In the genomic region with DNA sequence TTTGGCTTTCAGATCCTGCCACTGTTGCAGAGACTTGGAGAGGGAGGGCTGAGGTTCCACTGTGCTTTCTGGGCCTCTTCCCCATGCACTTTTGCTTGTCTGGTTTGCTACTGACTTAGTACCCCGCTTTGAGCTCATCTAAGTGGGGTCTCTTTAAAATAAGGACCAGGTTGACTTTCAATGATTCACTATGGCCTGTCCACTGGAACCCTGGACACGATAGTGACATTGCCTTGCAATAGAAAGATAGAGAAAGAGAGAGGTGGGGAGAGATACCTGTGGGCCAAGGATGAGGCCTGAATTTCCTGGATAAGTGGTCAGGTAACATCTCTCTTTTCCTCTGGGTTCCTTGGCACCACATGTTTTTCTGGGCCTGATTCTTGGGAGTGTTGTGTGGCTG, we compare ENCODE assay signal across 12 mouse cellular contexts. TPM values are rescaled to one million over a fixed set of nuclear protein-coding genes. Genes with fewer than 3 reads are reported as not detected.
DNase-seq lines count a peak whose midpoint lies in the region; ATAC-seq lines count a peak whose summit lies in the region.
"Had no signal": no experiment of that assay in that cellular context is flagged by ENCODE, and none has a peak within 500 bp of the region (broad histone marks: within the 10 kb centered on the region; RNA-seq: fewer than 3 reads in every experiment).

No protein-coding gene starts in this region.

- no peak for ATAC-seq in kidney, embryonic 15.5 days (replicated peaks; ENCODE audit: low FRiP score)
- ATAC-seq in embryonic facial prominence, embryonic 15.5 days (ENCODE audit: insufficient number of reproducible peaks, low FRiP score, low TSS enrichment, low read depth): no peak
- no peak for ATAC-seq in hindbrain, embryonic 15.5 days (ENCODE audit: low FRiP score, low read depth)
- no peak for ATAC-seq in neural tube, embryonic 12.5 days (ENCODE audit: low FRiP score, low read depth)
- ATAC-seq in megakaryocyte progenitor cell, adult 5-6 weeks (replicated peaks; ENCODE audit: poor library complexity): no peak

- H3K9me3 ChIP-seq in kidney, embryonic 15.5 days (replicated peaks): no peaks in the 10 kb centered on the region
- no peaks in the 10 kb centered on the region for H3K9me3 ChIP-seq in embryonic facial prominence, embryonic 15.5 days (replicated peaks)
- H3K9me3 ChIP-seq in hindbrain, embryonic 15.5 days: no peaks in the 10 kb centered on the region
- no peaks in the 10 kb centered on the region for H3K9me3 ChIP-seq in neural tube, embryonic 12.5 days

- H3K4me1 ChIP-seq in kidney, embryonic 15.5 days: peaks cover 17% of the 10 kb centered on the region
- peaks cover 11% of the 10 kb centered on the region; the same call in 1 of the 2 replicates for H3K4me1 ChIP-seq in embryonic facial prominence, embryonic 15.5 days
- peaks cover 31% of the 10 kb centered on the region for H3K4me1 ChIP-seq in hindbrain, embryonic 15.5 days (replicated peaks)
- H3K4me1 ChIP-seq in neural tube, embryonic 12.5 days: peaks cover 33% of the 10 kb centered on the region

- H3K27ac ChIP-seq in kidney, embryonic 15.5 days: no peak overlapping the region
- H3K27ac ChIP-seq in embryonic facial prominence, embryonic 15.5 days (replicated peaks): no peak overlapping the region
- H3K27ac ChIP-seq in hindbrain, embryonic 15.5 days (replicated peaks): no peak overlapping the region
- H3K27ac ChIP-seq in neural tube, embryonic 12.5 days: no peak overlapping the region
- H3K27ac ChIP-seq: liver, embryonic 14.5 days had no signal

- no peak overlapping the region for H3K9ac ChIP-seq in kidney, embryonic 15.5 days
- no peak overlapping the region for H3K9ac ChIP-seq in embryonic facial prominence, embryonic 15.5 days
- no peak overlapping the region for H3K9ac ChIP-seq in hindbrain, embryonic 15.5 days
- peak overlapping the region; percentile 29; the same call in 1 of the 2 replicates for H3K9ac ChIP-seq in neural tube, embryonic 12.5 days
- H3K9ac ChIP-seq: liver, embryonic 14.5 days had no signal

- 95% methylated on average over 2 of the region's 2 CpGs for WGBS in kidney, embryonic 15.5 days
- 92% methylated on average over 2 of the region's 2 CpGs for WGBS in embryonic facial prominence, embryonic 15.5 days
- WGBS in hindbrain, embryonic 15.5 days: 91% methylated on average over 2 of the region's 2 CpGs
- WGBS in neural tube, embryonic 12.5 days: 88% methylated on average over 2 of the region's 2 CpGs

- no peak overlapping the region for H3K4me3 ChIP-seq in kidney, embryonic 15.5 days (replicated peaks)
- no peak overlapping the region for H3K4me3 ChIP-seq in embryonic facial prominence, embryonic 15.5 days (replicated peaks)
- H3K4me3 ChIP-seq in hindbrain, embryonic 15.5 days: peak overlapping the region; percentile 82
- H3K4me3 ChIP-seq in neural tube, embryonic 12.5 days: peak overlapping the region; percentile 59

- no peaks in the 10 kb centered on the region for H3K36me3 ChIP-seq in kidney, embryonic 15.5 days
- H3K36me3 ChIP-seq in embryonic facial prominence, embryonic 15.5 days: no peaks in the 10 kb centered on the region
- no peaks in the 10 kb centered on the region for H3K36me3 ChIP-seq in hindbrain, embryonic 15.5 days
- no peaks in the 10 kb centered on the region for H3K36me3 ChIP-seq in neural tube, embryonic 12.5 days

- H3K4me2 ChIP-seq in kidney, embryonic 15.5 days: peak overlapping the region; percentile 94; the same call in 1 of the 2 replicates
- 0 out of 2 replicates have a peak overlapping the region, but pooled peaks have one; percentile 2 for H3K4me2 ChIP-seq in embryonic facial prominence, embryonic 15.5 days (replicated peaks)
- H3K4me2 ChIP-seq in hindbrain, embryonic 15.5 days: peak overlapping the region; percentile 74
- H3K4me2 ChIP-seq in neural tube, embryonic 12.5 days (replicated peaks): peak overlapping the region; percentile 79

- DNase-seq in kidney, postnatal 10 days: no peak
- DNase-seq in cerebellum, adult 8-10 months: no peak
- DNase-seq in layer of hippocampus, postnatal 10 days (ENCODE audit: low spot score in 2 of 2): no peak
- DNase-seq: gastrocnemius, postnatal 10 days; kidney, postnatal 4 days had no signal

- H3K27me3 ChIP-seq in kidney, embryonic 15.5 days: peaks cover 3% of the 10 kb centered on the region
- H3K27me3 ChIP-seq in embryonic facial prominence, embryonic 15.5 days: no peaks in the 10 kb centered on the region
- H3K27me3 ChIP-seq in hindbrain, embryonic 15.5 days: no peaks in the 10 kb centered on the region
- H3K27me3 ChIP-seq in neural tube, embryonic 12.5 days (replicated peaks): no peaks in the 10 kb centered on the region

RNA-seq across cellular contexts. Expression of a gene that starts 1.9 kb away (rescaled TPM):
- 6.2 and 6.9 TPM in 2 replicates for polyA plus RNA-seq in kidney, embryonic 15.5 days (2015; fragmentation: Nextera tagmentation; extraction: Ambion mirVana)
- polyA plus RNA-seq in embryonic facial prominence, embryonic 15.5 days (2015; fragmentation: Nextera tagmentation; extraction: Ambion mirVana): 13.1 and 13.6 TPM in 2 replicates
- 23.8 and 24.6 TPM in 2 replicates for polyA plus RNA-seq in hindbrain, embryonic 15.5 days (2015; fragmentation: Nextera tagmentation; extraction: Ambion mirVana)
- 17.2 and 18.5 TPM in 2 replicates for polyA plus RNA-seq in neural tube, embryonic 12.5 days (2016; fragmentation: Nextera tagmentation; extraction: Ambion mirVana)
- total RNA-seq in megakaryocyte progenitor cell, adult 5-6 weeks (2015): not detected in 2 replicates
- not detected in 2 replicates for total RNA-seq in megakaryocyte progenitor cell, adult 5-6 weeks (2017)
- total RNA-seq in layer of hippocampus, postnatal 10 days (2021): 10 to 100 TPM; 60.0 to 61.9 TPM
- total RNA-seq: common myeloid progenitor, adult 5-6 weeks had no signal

Comparison
In these comparisons a context has a peak if more than half of its experiments do, and no peak if none do; other contexts are left out.
1. H3K4me2 ChIP-seq: peak in every context shown above with its lines; median percentile 94 in kidney, embryonic 15.5 days; 79 in neural tube, embryonic 12.5 days; 74 in hindbrain, embryonic 15.5 days; 2 in embryonic facial prominence, embryonic 15.5 days.
2. H3K4me3 ChIP-seq: peak in hindbrain, embryonic 15.5 days (single experiment) and neural tube, embryonic 12.5 days (single experiment); none in kidney, embryonic 15.5 days (single experiment) and embryonic facial prominence, embryonic 15.5 days (single experiment).